Mouse (Mus musculus) CH12.LX (cell line): Measurements from ENCODE around the gene Prkch. TPM values are rescaled to one million over a fixed set of nuclear protein-coding genes. Genes with fewer than 3 reads are reported as not detected.

Experiments
- DNase-seq: peaks from one replicate; pipeline ENCODE4 v3.0.0-alpha.2; 2013; ENCODE audit errors: extremely low read depth
- H3K27ac ChIP-seq: 2 replicates; pipeline ENCODE4 v1.5.1; 2012; ENCODE audit warnings: low read depth, mild to moderate bottlenecking, control low read depth, moderate library complexity; ENCODE audit not compliant: insufficient read depth
- H3K27me3 ChIP-seq: replicated peaks from 2 replicates; pipeline ENCODE3; 2012; ENCODE audit warnings: inconsistent platforms
- H3K36me3 ChIP-seq, 2 experiments: replicated peaks in 1 of 2; 2 replicates each; pipeline versions ENCODE3 to v1.6.1; 2012; ENCODE audit warnings: inconsistent platforms in 1 of 2, low read length in 1 of 2, mild to moderate bottlenecking in 1 of 2, mixed read lengths in 1 of 2, moderate library complexity in 1 of 2; ENCODE audit not compliant: control insufficient read depth in 1 of 2, insufficient read depth in 1 of 2
- H3K4me1 ChIP-seq, 2 experiments: 2 replicates each; pipeline ENCODE4 v1.6.1; 2012; ENCODE audit warnings: inconsistent platforms in 1 of 2, moderate library complexity in 1 of 2; ENCODE audit not compliant: insufficient read depth in 2 of 2, control insufficient read depth in 1 of 2
- H3K4me2 ChIP-seq: 2 replicates; pipeline ENCODE4 v1.6.1; 2012; ENCODE audit warnings: low read depth, mild to moderate bottlenecking, control low read depth; ENCODE audit not compliant: poor library complexity, insufficient read depth, severe bottlenecking
- H3K4me3 ChIP-seq, 3 experiments: fragments of 150-350 bp in 1 of 3; sonication (generic) in 1 of 3; replicated peaks in 1 of 3; 2 replicates each; pipeline versions ENCODE3 to v1.5.1; 2011 to 2012; ENCODE audit warnings: low read depth in 2 of 3, low read length in 2 of 3, mild to moderate bottlenecking in 2 of 3, moderate library complexity in 2 of 3, control low read depth in 1 of 3, improper control_type of control experiment in 1 of 3, inconsistent platforms in 1 of 3, mixed read lengths in 1 of 3; ENCODE audit not compliant: poor library complexity in 1 of 3
- H3K79me2 ChIP-seq: replicated peaks from 2 replicates; pipeline ENCODE4 v1.6.1; 2012; ENCODE audit warnings: mild to moderate bottlenecking, moderate library complexity; ENCODE audit not compliant: control insufficient read depth, poor library complexity, insufficient read depth, severe bottlenecking; ENCODE audit errors: extremely low read depth
- H3K9ac ChIP-seq: 2 replicates; pipeline ENCODE4 v1.6.1; 2012; ENCODE audit warnings: low read depth, mild to moderate bottlenecking, control low read depth, moderate library complexity; ENCODE audit not compliant: insufficient read depth
- H3K9me3 ChIP-seq: replicated peaks from 2 replicates; pipeline ENCODE3; 2012; ENCODE audit warnings: low read length, inconsistent platforms, mixed read lengths
- BHLHE40 ChIP-seq: IDR thresholded peaks from 2 replicates; pipeline ENCODE4 v1.6.1; 2011; ENCODE audit warnings: mild to moderate bottlenecking, low read depth, low read length, improper control_type of control experiment
- CHD1 ChIP-seq: IDR thresholded peaks from 2 replicates; pipeline ENCODE4 v1.6.1; 2012; ENCODE audit warnings: low read depth, low read length, improper control_type of control experiment, inconsistent platforms
- CTCF ChIP-seq, 2 experiments: IDR thresholded peaks in 1 of 2; conservative IDR thresholded peaks in 1 of 2; 2 replicates each; pipeline ENCODE4 v1.5.1; 2011 to 2012; ENCODE audit warnings: low read depth in 2 of 2, low read length in 2 of 2, improper control_type of control experiment in 1 of 2, inconsistent platforms in 1 of 2, mild to moderate bottlenecking in 1 of 2, moderate library complexity in 1 of 2
- ELF1 ChIP-seq: IDR thresholded peaks from 2 replicates; pipeline ENCODE4 v1.6.1; 2014; ENCODE audit warnings: low read depth, mild to moderate bottlenecking, inconsistent platforms, low read length, improper control_type of control experiment
- EP300 ChIP-seq: IDR thresholded peaks from 2 replicates; pipeline ENCODE4 v1.6.1; 2011; ENCODE audit warnings: low read length, improper control_type of control experiment
- ETS1 ChIP-seq: conservative IDR thresholded peaks from 2 replicates; pipeline ENCODE4 v1.6.1; 2012; ENCODE audit warnings: low read depth, mild to moderate bottlenecking, inconsistent platforms, low read length, improper control_type of control experiment, moderate library complexity
- GABPA ChIP-seq: IDR thresholded peaks from 2 replicates; pipeline ENCODE4 v1.6.1; 2012; ENCODE audit warnings: low read depth, low read length, improper control_type of control experiment, inconsistent platforms; ENCODE audit not compliant: insufficient replicate concordance
- IRF4 ChIP-seq: IDR thresholded peaks from 2 replicates; pipeline ENCODE4 v1.6.1; 2014; ENCODE audit warnings: low read depth, mild to moderate bottlenecking, inconsistent platforms, low read length, improper control_type of control experiment
- JUND ChIP-seq: conservative IDR thresholded peaks from 2 replicates; pipeline ENCODE4 v1.6.1; 2011; ENCODE audit warnings: low read depth, low read length, improper control_type of control experiment
- MAFK ChIP-seq: IDR thresholded peaks from 2 replicates; pipeline ENCODE4 v1.6.1; 2011; ENCODE audit warnings: low read length, improper control_type of control experiment; ENCODE audit not compliant: insufficient replicate concordance
- MAX ChIP-seq: IDR thresholded peaks from 2 replicates; pipeline ENCODE4 v1.6.1; 2011; ENCODE audit warnings: low read length, improper control_type of control experiment
- NRF1 ChIP-seq: IDR thresholded peaks from 2 replicates; pipeline ENCODE4 v1.6.1; 2014; ENCODE audit warnings: low read depth, mild to moderate bottlenecking, inconsistent platforms, low read length, improper control_type of control experiment, moderate library complexity
- PAX5 ChIP-seq: IDR thresholded peaks from 2 replicates; pipeline ENCODE4 v1.6.1; 2012; ENCODE audit warnings: low read length, inconsistent platforms, mixed read lengths
- RAD21 ChIP-seq: IDR thresholded peaks from 2 replicates; pipeline ENCODE4 v1.6.1; 2011; ENCODE audit warnings: low read depth, mild to moderate bottlenecking, low read length, improper control_type of control experiment, moderate library complexity
- SIN3A ChIP-seq: IDR thresholded peaks from 2 replicates; pipeline ENCODE4 v1.6.1; 2012; ENCODE audit warnings: low read length, improper control_type of control experiment, inconsistent platforms
- SMC3 ChIP-seq: IDR thresholded peaks from 2 replicates; pipeline ENCODE4 v1.6.1; 2011; ENCODE audit warnings: low read depth, low read length, improper control_type of control experiment
- TCF12 ChIP-seq: IDR thresholded peaks from 2 replicates; pipeline ENCODE4 v1.6.1; 2014; ENCODE audit warnings: low read depth, mild to moderate bottlenecking, inconsistent platforms, low read length, improper control_type of control experiment
- UBTF ChIP-seq: IDR thresholded peaks from 2 replicates; pipeline ENCODE4 v1.6.1; 2012; ENCODE audit warnings: low read depth, mild to moderate bottlenecking, inconsistent platforms, low read length, improper control_type of control experiment, moderate library complexity
- USF1 ChIP-seq: IDR thresholded peaks from 2 replicates; pipeline ENCODE4 v1.6.1; 2014; ENCODE audit warnings: low read depth, mild to moderate bottlenecking, inconsistent platforms, low read length, improper control_type of control experiment
- USF2 ChIP-seq: conservative IDR thresholded peaks from 2 replicates; pipeline ENCODE4 v1.6.1; 2011; ENCODE audit warnings: low read depth, low read length, improper control_type of control experiment
- ZC3H11A ChIP-seq: IDR thresholded peaks from 2 replicates; pipeline ENCODE4 v1.6.1; 2012; ENCODE audit warnings: low read depth, mild to moderate bottlenecking, inconsistent platforms, low read length, improper control_type of control experiment
- ZKSCAN1 ChIP-seq: IDR thresholded peaks from 2 replicates; pipeline ENCODE4 v1.6.1; 2012; ENCODE audit warnings: low read depth, inconsistent platforms, low read length, improper control_type of control experiment, borderline replicate concordance
- ZMIZ1 ChIP-seq: IDR thresholded peaks from 2 replicates; pipeline ENCODE4 v1.6.1; 2012; ENCODE audit warnings: low read depth, mild to moderate bottlenecking, inconsistent platforms, low read length, improper control_type of control experiment
- ZNF384 ChIP-seq: IDR thresholded peaks from 2 replicates; pipeline ENCODE4 v1.6.1; 2012; ENCODE audit warnings: low read depth, low read length, improper control_type of control experiment, inconsistent platforms
- dilution Hi-C: fragments of 300-500 bp; cut with MboI; formaldehyde crosslinking; loops from 2 replicates; pipeline ENCODE4 v1.14.3; 2020; ENCODE audit warnings: low sequenced_read_pairs; ENCODE audit not compliant: extremely low pct_unique_long_range_greater_than_20kb, extremely low pct_ligation_motif_present
- in situ Hi-C: fragments of 300-500 bp; cut with MboI; formaldehyde crosslinking; loops from 3 replicates; pipeline ENCODE4 v1.14.3; 2019; ENCODE audit warnings: low sequenced_read_pairs, low pct_ligation_motif_present, low pct_unique_long_range_greater_than_20kb, mixed read lengths
- polyA plus RNA-seq: library from polyadenylated mRNA; unstranded; fragments of >175 nt; gene quantifications from 2 replicates; pipeline ENCODE4 v1.2.1, GENCODE M21; 2012; ENCODE audit warnings: low read depth; ENCODE audit not compliant: insufficient read length
- total RNA-seq, 2 experiments: library from RNA; depleted of rRNA; stranded (reverse); fragments of 300-350 nt in 1 of 2; fragments of >200 nt in 1 of 2; gene quantifications; 2 replicates each; pipeline ENCODE4 v1.2.3; 2012 to 2014

Prkch gene
- total and polyA plus RNA-seq, 3 experiments, result 0.76 to 2.3 (median 1.8) TPM

- in situ Hi-C loops, result no loop called here
These were observed 170.0 kb downstream of the Prkch start for GRCm38 (mm10) chr12:73754476-73755150.

DNA sequence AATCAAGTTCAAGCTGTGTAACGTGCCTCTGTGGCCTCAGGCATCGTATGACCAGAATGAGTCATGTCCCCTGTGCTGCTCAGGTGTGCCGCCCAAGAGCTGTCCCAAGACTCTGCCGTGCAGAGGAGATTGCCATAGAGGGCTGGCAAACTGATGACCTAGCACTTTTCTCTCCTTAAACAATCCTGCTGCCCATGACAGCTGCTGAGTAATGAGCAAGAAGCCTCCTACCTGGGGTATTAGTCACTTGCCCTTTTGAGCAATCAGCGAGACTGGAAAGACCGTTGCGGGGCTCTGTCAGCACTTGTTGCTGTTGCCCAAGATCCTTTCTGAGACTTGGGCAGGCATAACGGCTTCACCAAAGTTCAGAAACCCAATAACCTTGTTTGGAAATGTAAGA is 171.1 kb downstream of the Prkch start:
- H3K27ac ChIP-seq, result no peak overlapping the region
- H3K36me3 ChIP-seq, result no peaks in the 10 kb centered on the region
- dilution Hi-C loops, result no loop called here
- no peak overlapping the region for H3K4me3 ChIP-seq
- TF ChIP-seq CTCF (conservative IDR thresholded peaks at IDR 0.05 in 1 of 2, IDR thresholded peaks at IDR 0.05 in 1 of 2; ENCODE audit: low read depth in 2 of 2, low read length in 2 of 2) (no peak), RAD21 (no peak), BHLHE40 (peak; percentile 63), ZMIZ1 (no peak), JUND (no peak), MAX (no peak), USF2 (no peak), NRF1 (no peak), ZKSCAN1 (no peak), IRF4 (no peak), ZNF384 (no peak), SMC3 (no peak), ETS1 (peak; percentile 33; the same call in 1 of the 2 replicates), GABPA (no peak), MAFK (0 out of 2 replicates have a peak, but pooled peaks have one; percentile 63)
- no peak for DNase-seq
- H3K4me1 ChIP-seq, result peaks cover 0 to 1% of the 10 kb centered on the region in 2 experiments; a peak in 1 of 4 replicates
- H3K27me3 ChIP-seq, result no peaks in the 10 kb centered on the region
- no peak overlapping the region for H3K4me2 ChIP-seq
- H3K79me2 ChIP-seq, result no peaks in the 10 kb centered on the region
- in situ Hi-C loops, result no loop called here
- no peak overlapping the region for H3K9ac ChIP-seq
- no peaks in the 10 kb centered on the region for H3K9me3 ChIP-seq

More at GRCm38 (mm10) chr12:73754476-73755150, 170.0 kb downstream of the Prkch start:
- DNase-seq, result no peak
- TF ChIP-seq RAD21 (no peak), EP300 (no peak), USF1 (no peak), CHD1 (no peak), ETS1 (no peak), ELF1 (no peak), MAFK (no peak), UBTF (no peak), SIN3A (no peak), ZC3H11A (no peak), TCF12 (no peak), GABPA (no peak), PAX5 (no peak)
- TF ChIP-seq, all 38 proteins: peak for 0
- Histone ChIP-seq H3K9ac (no peak overlapping the region), H3K79me2 (no peaks in the 10 kb centered on the region), H3K27ac (no peak overlapping the region), H3K4me3 (no peak overlapping the region), H3K4me2 (no peak overlapping the region), H3K4me1 (no peaks in the 10 kb centered on the region), H3K27me3 (no peaks in the 10 kb centered on the region), H3K9me3 (no peaks in the 10 kb centered on the region), H3K36me3 (no peaks in the 10 kb centered on the region)
- dilution Hi-C loops, result no loop called here
